Mouse (Mus musculus) retina, postnatal 7 days (tissue): ENCODE data around the gene Ears2.
A peak's percentile ranks its signal among the peaks of the same experiment; 100 is the strongest.

Experiments used
- DNase-seq: peaks from one replicate; pipeline ENCODE4 v3.0.0-alpha.2; 2012; ENCODE audit warnings: low read depth, low spot score

The Ears2 gene

DNA sequence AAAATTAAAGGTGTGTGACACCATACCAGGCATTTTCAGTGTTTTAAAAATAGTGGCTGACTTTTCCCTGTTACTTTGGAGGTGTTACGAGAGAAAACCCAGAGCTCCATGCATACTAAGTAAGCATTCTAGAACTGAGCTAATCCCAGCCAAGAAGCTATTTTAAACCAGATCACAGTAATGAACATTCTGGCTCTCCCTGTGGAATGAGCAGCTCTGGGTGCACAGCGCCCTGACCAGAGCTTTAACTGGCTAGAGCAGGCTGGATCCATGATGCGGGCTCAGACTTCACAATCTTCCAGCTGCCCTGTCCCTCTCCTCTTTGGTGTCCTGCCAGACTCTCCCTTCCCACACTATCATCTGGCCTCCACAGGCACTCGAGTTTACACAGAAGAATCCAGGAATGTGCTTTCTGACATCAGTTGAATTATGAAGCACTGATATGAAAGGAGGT, 21.9 kb downstream of the Ears2 start:
- no peak for DNase-seq

GRCm38 (mm10) chr7:122044106-122044505, 23.0 kb downstream of the Ears2 start:
- no peak for DNase-seq

GRCm38 (mm10) chr7:122034348-122034747, 32.7 kb downstream of the Ears2 start:
- no peak for DNase-seq

- DNase-seq = no peak
Measured at GRCm38 (mm10) chr7:122033371-122033770, 33.7 kb downstream of the Ears2 start.

DNA sequence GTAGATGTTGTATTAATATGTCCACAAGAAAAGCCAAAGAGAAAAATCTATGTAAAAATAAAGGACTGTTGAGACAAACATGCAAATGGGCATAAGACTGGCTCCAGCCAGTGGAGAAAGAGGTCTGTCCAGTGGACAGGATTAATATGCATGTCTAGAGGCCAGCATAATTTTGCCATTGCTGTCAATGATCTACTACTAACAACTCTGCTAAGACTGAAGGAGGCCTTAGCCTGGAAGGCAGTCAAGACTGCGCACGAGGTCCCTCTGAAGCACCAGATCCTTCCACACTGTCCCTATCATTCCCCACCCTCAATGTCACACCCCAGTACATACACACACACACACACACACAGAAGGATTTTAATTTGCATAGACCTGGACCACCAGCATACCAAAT, 44.9 kb downstream of the Ears2 start:
- DNase-seq = no peak

- peak; percentile 65 for DNase-seq
Measured at GRCm38 (mm10) chr7:122020667-122021354, 46.3 kb downstream of the Ears2 start, which contains the start of gene Gga2. TSS of gene Gga2 (minus strand) at chr7:122021222.

DNA sequence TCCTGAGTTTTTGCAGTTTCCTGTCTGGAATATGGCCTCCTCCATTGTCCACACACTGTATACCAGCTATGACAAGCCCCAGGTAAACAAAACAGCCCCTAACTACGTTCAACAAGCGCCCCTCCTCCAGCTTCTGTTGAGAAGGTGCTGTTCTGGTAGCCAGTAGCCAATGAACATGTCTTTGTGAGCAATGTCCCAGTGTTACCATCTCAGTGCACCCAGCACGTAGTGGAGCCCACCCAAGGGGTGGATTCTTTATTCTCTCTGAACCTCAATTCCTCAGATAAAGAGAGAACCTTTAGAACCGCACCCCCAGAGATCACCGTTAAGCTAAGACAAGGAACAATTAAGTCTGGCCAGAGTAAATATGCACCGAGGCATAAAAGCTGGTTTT, 46.8 kb downstream of the Ears2 start:
- DNase-seq = peak; percentile 8

DNA sequence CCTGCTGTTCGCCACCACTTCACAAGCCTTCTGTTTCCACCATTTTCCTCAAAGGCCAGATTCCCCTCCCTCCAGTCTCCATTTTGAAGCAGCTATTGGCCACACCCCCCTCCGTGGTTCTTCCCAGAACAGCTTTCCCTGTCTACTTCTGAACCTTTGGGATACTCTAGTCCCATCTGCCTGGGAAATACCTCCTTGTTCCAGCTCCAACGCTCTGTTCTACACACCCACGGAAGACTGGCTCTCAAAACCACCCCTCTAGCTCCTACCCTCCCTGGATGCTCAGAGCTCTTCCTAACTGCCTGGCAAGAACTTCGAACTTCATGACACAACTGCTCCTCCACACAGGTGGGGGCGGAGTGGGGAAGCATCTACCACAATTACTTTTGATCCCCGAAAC, 48.1 kb downstream of the Ears2 start:
- no peak for DNase-seq

- DNase-seq = no peak
Measured at GRCm38 (mm10) chr7:122018247-122018646, 48.8 kb downstream of the Ears2 start.

DNA sequence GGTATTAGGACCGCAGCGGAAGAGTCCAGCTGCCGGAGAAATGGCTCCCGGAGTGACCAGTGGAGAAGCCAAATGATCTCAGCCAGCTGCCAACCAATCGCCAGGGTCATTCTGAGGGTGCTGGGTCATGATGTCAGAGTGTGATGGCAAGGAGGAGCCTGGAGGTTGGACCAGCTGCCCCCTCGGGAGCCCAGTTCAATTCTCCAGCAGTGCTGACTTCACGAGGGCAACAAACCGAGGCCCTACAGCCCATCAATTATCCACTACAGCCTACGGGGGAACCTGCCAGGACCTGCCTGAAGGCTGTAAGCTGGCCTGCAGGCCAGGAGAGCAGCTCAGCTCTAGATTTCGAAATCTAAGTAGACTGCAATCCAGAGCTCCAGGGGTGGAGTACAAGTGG, 51.3 kb downstream of the Ears2 start:
- DNase-seq = peak; percentile 13

- peak; percentile 37 for DNase-seq
Measured at GRCm38 (mm10) chr7:122015105-122015504, 52.0 kb downstream of the Ears2 start.

DNA sequence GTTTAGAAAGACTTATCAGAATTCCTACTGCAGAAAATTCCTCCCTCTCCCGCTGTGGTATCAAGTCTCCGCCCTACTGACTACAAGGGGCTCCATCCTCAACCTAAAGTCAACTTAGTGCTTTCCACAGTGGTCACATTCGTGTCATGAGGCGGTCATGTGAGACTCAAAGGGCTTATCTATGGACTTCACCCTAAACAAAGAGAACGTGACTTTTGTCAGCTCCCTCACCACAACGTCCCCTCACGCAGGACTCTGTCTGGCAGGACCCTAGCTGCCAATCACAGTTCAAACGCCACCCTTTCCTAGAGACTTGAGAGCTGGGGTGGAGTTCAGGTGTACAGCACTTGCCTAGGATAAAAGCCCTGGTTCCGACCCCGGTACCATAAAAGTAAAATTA, 54.1 kb downstream of the Ears2 start:
- DNase-seq = no peak

DNA sequence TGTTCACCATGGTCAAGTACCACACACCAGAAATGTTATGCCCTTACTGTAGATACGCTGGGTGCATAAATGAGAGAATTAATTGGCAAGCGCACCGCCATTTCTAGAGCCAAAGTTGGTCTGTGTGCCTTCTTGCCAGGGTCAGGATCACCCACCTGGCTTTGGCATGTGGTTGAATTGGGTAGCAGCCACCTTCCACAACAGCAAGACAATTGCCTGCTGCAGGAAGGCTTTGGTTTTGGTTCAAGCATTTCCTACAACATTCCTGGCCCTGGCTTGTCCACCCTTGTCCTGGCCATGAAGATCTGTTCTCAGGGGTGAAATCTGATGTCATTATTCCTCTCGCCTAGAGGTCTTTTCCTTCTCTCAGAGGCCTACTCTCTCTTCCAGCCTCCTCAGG, 54.7 kb downstream of the Ears2 start:
- DNase-seq = no peak

DNA sequence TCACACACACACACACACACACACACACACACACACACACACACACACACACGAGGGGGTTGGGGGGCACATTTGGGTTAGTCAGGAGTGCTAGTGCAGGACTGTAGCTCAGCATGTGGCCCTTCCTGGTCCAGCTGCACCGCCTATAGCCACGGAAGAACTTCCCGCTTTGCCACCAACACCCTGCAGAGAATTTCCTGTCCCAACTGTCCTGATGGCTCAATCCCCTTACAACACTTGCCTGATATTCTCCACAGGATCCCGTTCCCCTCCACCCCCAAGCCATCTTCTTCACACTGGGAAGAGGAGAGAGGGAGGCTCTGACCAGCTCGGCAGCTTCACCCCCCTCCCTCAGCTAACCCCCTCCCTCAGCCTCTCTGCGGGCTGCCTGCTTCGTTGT, 66.7 kb downstream of the Ears2 start:
- DNase-seq = no peak

- no peak for DNase-seq
Measured at GRCm38 (mm10) chr7:121995961-121996360, 71.1 kb downstream of the Ears2 start.
